Mouse (Mus musculus) hindbrain, embryonic 13.5 days (tissue): ENCODE data around the gene Dazap1. TPM values are rescaled to one million over a fixed set of nuclear protein-coding genes. Genes with fewer than 3 reads are reported as not detected.
"Not testable (repeated sequence)": the region's sequence is repeated elsewhere in the genome, so short reads cannot be mapped to it uniquely, and the experiment has no call there.

ENCODE experiments used
- ATAC-seq: fragments of 200-750 bp; cut with Nextera tagmentation; 2 replicates; pipeline ENCODE4 v1.8.0; 2017; ENCODE audit warnings: moderate TSS enrichment; ENCODE audit not compliant: low FRiP score
- H3K27ac ChIP-seq: fragments of 300-500 bp; sonication (generic); 2 replicates; pipeline ENCODE4 v1.5.1; 2015; ENCODE audit warnings: inconsistent platforms, mild to moderate bottlenecking, moderate library complexity
- H3K27me3 ChIP-seq: fragments of 300-500 bp; sonication (generic); 2 replicates; pipeline ENCODE4 v1.6.1; 2015; ENCODE audit warnings: mild to moderate bottlenecking, inconsistent platforms
- H3K36me3 ChIP-seq: fragments of 300-500 bp; sonication (generic); 2 replicates; pipeline ENCODE4 v1.6.1; 2015; ENCODE audit warnings: mild to moderate bottlenecking, inconsistent platforms
- H3K4me1 ChIP-seq: fragments of 300-500 bp; sonication (generic); replicated peaks from 2 replicates; pipeline ENCODE4 v1.6.1; 2015; ENCODE audit warnings: inconsistent platforms
- H3K4me2 ChIP-seq: fragments of 300-500 bp; sonication (generic); 2 replicates; pipeline ENCODE4 v1.6.1; 2015; ENCODE audit warnings: inconsistent platforms, mild to moderate bottlenecking, moderate library complexity
- H3K4me3 ChIP-seq: fragments of 300-500 bp; sonication (generic); 2 replicates; pipeline ENCODE4 v1.5.1; 2015; ENCODE audit warnings: mild to moderate bottlenecking, inconsistent platforms
- H3K9ac ChIP-seq: fragments of 300-500 bp; sonication (generic); 2 replicates; pipeline ENCODE4 v1.6.1; 2015; ENCODE audit warnings: mild to moderate bottlenecking, inconsistent platforms
- H3K9me3 ChIP-seq: fragments of 300-500 bp; sonication (generic); 2 replicates; pipeline ENCODE4 v1.6.1; 2016; ENCODE audit warnings: inconsistent platforms
- WGBS: fragments of 180-500 bp; shearing (Covaris S2); methylation state at CpG from one replicate; pipeline ENCODE4 v1.1.7; 2015; 5-methylcytosine and 5-hydroxymethylcytosine counted together
- polyA plus RNA-seq: library from polyadenylated mRNA; unstranded; fragments of >200 nt; fragmentation: Nextera tagmentation; extraction: Ambion mirVana; gene quantifications from 2 replicates; pipeline ENCODE4 v1.2.1, GENCODE M21; 2015

Gene Dazap1
- polyA plus RNA-seq, 1 experiment from 2014 or later = 61.6 TPM

DNA sequence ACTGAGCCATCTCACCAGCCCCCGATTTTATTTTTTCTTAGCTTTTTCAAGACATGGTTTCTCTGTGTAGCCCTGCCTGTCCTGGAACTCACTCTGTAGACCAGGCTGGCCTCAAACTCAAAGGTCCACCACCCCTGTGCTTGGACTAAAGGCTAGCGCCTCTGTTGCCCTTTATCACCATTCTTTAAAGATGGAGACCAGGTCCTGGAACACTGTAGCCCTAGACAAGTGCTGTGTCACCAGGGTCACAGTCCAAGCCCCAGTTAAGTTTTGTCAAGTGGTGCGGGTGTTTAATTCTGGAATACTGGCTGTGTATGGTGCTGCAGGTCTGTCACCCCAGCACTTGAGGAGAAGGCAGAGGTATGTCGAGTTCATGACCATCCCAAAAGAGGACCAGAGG is 24.3 kb upstream of the Dazap1 start:
- H3K4me1 ChIP-seq = peaks cover 16% of the 10 kb centered on the region
- H3K9ac ChIP-seq = no peak overlapping the region
- H3K36me3 ChIP-seq = peaks cover 98% of the 10 kb centered on the region
- ATAC-seq = no peak
- no peak overlapping the region for H3K4me3 ChIP-seq
- no peaks in the 10 kb centered on the region for H3K9me3 ChIP-seq
- WGBS = 91% methylated on average over 4 of the region's 4 CpGs
- no peak overlapping the region for H3K27ac ChIP-seq
- no peak overlapping the region for H3K4me2 ChIP-seq
- H3K27me3 ChIP-seq = no peaks in the 10 kb centered on the region

DNA sequence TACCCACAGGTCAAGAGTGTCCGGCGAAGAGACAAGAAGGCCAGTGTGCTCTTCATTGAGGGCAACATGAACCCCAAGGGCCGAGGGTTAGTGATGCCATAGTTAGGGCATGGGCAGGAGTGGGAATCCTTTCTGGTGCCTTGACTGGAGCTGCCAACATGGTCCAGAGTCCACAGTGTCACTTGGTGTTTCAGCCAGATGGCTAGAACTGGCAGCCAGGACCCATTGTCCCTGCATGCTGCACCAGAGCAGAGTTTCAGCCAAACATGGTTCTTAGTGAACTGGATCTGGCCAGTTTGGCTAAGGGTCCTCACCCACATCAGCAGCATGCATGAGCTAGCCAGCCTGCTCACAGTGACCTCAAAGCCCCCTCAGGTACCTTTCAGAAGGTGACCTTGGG is 23.0 kb upstream of the Dazap1 start:
- H3K4me1 ChIP-seq = peaks cover 6% of the 10 kb centered on the region
- WGBS = 83% methylated on average over 3 of the region's 3 CpGs
- no peak for ATAC-seq
- peaks cover 98% of the 10 kb centered on the region for H3K36me3 ChIP-seq
- no peaks in the 10 kb centered on the region for H3K9me3 ChIP-seq
- H3K27ac ChIP-seq = no peak overlapping the region
- H3K9ac ChIP-seq = peak overlapping the region; percentile 43; the same call in 1 of the 2 replicates
- no peak overlapping the region for H3K4me3 ChIP-seq
- H3K4me2 ChIP-seq = no peak overlapping the region
- no peaks in the 10 kb centered on the region for H3K27me3 ChIP-seq

DNA sequence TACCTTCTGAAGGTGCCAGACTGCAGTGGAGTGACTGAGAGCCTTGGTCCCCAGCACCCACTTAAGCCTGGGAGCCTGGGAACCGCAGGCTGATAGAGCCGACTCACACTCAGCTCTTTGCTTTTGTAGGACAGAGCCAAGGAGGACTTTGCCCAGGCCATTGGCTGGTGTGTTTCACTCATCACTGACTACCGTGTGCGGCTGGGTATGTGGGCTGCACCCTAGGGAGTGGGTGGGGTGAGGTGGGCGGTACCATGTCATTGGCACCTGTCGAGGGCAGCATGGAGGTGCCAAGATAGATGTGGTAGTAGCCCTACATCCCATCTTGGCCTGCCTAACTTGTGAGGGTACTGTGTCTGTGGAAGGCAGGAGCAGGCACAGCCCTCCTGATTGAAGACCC is 21.5 kb upstream of the Dazap1 start:
- Histone ChIP-seq H3K27me3 (no peaks in the 10 kb centered on the region), H3K9me3 (no peaks in the 10 kb centered on the region), H3K4me2 (no peak overlapping the region), H3K4me3 (no peak overlapping the region), H3K27ac (no peak overlapping the region), H3K9ac (no peak overlapping the region), H3K36me3 (peaks cover 96% of the 10 kb centered on the region), H3K4me1 (no peaks in the 10 kb centered on the region; the same call in 1 of the 2 replicates)
- WGBS = 93% methylated on average over 6 of the region's 6 CpGs
- no peak for ATAC-seq

DNA sequence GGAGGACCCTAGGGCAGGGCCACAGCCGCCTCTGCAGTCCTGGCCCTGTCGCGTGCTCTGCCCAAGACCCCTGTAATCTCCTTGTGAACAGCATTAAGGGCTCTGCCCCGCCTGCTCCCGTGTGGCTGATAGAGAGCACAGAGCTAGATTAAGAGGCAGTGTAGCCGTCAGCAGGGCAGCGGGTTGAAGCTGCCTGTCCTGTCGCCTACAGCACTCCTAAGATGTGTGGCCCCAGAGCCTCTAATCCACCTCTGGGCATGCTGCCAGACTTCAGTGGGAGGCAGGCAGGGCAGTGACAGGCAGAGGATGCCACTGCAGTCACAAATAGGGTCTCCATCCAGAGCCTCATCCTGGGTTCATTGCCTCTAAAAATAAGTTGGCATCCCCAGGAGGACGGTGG is 19.2 kb upstream of the Dazap1 start:
- Histone ChIP-seq H3K4me2 (no peak overlapping the region), H3K27me3 (no peaks in the 10 kb centered on the region), H3K9me3 (no peaks in the 10 kb centered on the region), H3K4me3 (no peak overlapping the region), H3K27ac (no peak overlapping the region), H3K36me3 (peaks cover 74% of the 10 kb centered on the region), H3K9ac (peak overlapping the region; percentile 9), H3K4me1 (peaks cover 10% of the 10 kb centered on the region)
- no peak for ATAC-seq
- 74% methylated on average over 9 of the region's 9 CpGs for WGBS

DNA sequence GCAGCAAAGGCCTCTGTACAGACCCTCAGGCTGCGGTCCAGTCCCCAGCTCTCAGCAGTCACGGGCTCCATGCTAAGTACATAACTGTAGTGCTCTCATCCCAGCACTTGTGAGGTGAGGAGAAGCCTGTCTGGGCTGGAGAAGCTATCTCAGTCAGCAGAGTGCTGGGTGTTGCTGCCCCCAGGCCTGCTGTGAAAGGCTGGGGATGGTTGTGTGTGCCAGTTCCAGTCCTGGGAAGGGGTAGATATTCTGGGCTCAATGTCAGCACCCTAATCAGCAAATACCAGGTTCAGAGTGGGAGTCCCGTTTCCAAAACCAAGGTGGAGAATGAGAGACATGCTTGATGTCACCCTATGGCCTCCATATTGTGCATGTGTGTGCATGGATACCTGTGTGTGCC is 18.7 kb upstream of the Dazap1 start:
- H3K4me1 ChIP-seq = peaks cover 10% of the 10 kb centered on the region
- no peak overlapping the region for H3K27ac ChIP-seq
- no peaks in the 10 kb centered on the region for H3K27me3 ChIP-seq
- no peak for ATAC-seq
- no peak overlapping the region for H3K4me2 ChIP-seq
- H3K9me3 ChIP-seq = no peaks in the 10 kb centered on the region
- H3K9ac ChIP-seq = peak overlapping the region; percentile 9; the same call in 1 of the 2 replicates
- WGBS = 95% methylated on average over 3 of the region's 3 CpGs
- H3K36me3 ChIP-seq = peaks cover 69% of the 10 kb centered on the region
- no peak overlapping the region for H3K4me3 ChIP-seq

DNA sequence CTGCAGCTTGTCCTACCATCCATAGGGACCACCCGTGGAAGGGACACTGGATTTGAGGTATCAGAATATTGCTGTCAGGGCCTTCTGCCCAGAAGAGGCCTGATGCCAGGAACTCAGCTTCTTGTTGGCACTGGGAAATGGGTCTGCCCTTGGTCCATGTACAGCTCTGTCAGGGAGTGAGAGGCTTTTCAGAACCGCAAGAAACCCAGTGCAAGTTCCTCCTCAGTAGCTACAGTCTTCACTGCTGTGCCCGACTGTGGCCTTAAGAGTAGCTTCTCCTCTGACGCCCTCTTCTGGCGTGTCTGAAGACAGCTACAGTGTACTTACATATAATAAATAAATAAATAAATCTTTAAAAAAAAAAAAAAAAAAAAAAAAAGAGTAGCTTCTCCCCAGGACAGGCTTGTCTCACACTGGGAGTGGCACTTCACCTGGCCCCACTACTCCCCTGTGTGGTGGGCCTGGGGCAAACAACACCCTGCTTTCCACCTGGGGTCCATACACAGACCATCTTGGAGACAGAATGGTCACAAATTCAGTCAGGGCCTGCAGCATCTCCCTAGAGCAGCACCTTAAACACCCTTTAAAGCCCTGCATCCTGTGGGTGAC is 16.4 kb upstream of the Dazap1 start:
- Histone ChIP-seq H3K27ac (peak overlapping the region; percentile 62; the same call in 1 of the 2 replicates), H3K9ac (peak overlapping the region; percentile 49; the same call in 1 of the 2 replicates), H3K27me3 (no peaks in the 10 kb centered on the region)

DNA sequence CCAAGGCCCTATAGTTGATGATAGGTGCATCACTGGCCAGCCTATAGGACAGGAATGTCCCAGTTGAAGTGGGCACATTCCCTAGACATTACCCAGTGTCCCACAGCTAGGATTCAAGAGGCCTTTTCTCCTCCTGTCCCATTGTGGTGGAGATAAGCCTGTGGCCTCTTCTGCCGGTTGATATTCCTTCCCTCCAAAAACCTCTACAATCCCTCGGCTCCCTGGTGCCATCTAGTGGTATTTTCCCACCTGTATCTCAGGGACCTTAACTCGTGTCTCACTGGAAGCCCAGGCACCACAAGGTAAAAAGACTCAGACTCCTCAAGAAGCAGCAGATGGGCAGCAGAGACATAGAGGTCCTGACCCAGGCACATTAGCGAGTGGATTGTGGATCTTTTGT is 15.7 kb upstream of the Dazap1 start:
- Histone ChIP-seq H3K9me3 (no peaks in the 10 kb centered on the region), H3K27ac (peak overlapping the region; percentile 62; the same call in 1 of the 2 replicates), H3K4me3 (no peak overlapping the region), H3K27me3 (no peaks in the 10 kb centered on the region), H3K4me1 (peaks cover 20% of the 10 kb centered on the region), H3K4me2 (no peak overlapping the region), H3K36me3 (peaks cover 39% of the 10 kb centered on the region), H3K9ac (peak overlapping the region; percentile 49; the same call in 1 of the 2 replicates)
- no peak for ATAC-seq
- WGBS = 5% methylated on average over 4 of the region's 4 CpGs

More for the DNA sequence above, 16.4 kb upstream of the Dazap1 start:
- Histone ChIP-seq H3K4me2 (no peak overlapping the region), H3K36me3 (peaks cover 46% of the 10 kb centered on the region), H3K9me3 (no peaks in the 10 kb centered on the region), H3K4me1 (peaks cover 13% of the 10 kb centered on the region), H3K4me3 (no peak overlapping the region)
- 34% methylated on average over 5 of the region's 5 CpGs for WGBS
- no peak for ATAC-seq

DNA sequence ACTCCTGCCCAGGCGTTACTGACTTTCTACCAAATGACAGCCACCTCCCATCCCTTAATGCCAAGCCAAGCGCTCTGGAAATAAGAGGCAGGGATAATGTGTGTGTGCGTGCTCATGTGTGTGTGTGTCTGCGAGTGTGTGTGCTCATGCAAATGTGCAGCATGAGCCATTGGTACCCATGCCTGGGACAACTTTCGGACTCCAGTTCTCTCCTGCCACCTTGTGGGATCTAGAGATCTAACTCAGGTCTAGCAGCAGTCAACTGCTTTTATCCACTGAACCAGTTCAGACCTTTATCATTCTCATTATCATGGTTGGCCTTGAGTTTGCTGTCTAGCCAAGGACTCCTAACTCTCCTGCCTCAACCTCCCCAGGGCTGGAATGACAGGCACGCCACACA is 13.4 kb upstream of the Dazap1 start:
- no peaks in the 10 kb centered on the region for H3K27me3 ChIP-seq
- H3K9me3 ChIP-seq = no peaks in the 10 kb centered on the region
- no peak overlapping the region for H3K4me3 ChIP-seq
- H3K9ac ChIP-seq = no peak overlapping the region
- 0 out of 2 replicates have a peak overlapping the region, but pooled peaks have one; percentile 23 for H3K27ac ChIP-seq
- peaks cover 30% of the 10 kb centered on the region for H3K4me1 ChIP-seq
- 44% methylated on average over 6 of the region's 6 CpGs for WGBS
- H3K4me2 ChIP-seq = no peak overlapping the region
- ATAC-seq = no peak
- peaks cover 22% of the 10 kb centered on the region for H3K36me3 ChIP-seq

DNA sequence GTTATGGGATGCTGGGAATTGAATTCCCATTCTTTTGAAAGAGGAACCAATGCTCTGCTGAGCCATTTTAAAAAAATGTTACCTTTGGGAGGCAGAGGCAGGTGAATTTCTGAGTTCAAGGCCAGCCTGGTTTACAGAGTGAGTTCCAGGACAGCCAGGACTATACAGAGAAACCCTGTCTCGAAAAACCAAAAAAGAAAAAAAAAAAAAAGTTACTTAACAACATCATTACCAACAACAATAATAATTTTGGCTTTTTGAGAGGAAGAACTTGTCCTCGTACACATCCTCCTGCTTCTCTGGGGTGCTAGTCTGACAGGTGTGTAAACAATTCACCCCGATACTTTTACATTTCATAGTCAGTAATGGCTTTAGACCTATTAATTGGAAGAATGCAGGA is 12.8 kb upstream of the Dazap1 start:
- not testable (repeated sequence) for H3K9ac ChIP-seq, ATAC-seq, H3K9me3 ChIP-seq, H3K27me3 ChIP-seq
- H3K27ac ChIP-seq = 0 out of 2 replicates have a peak overlapping the region, but pooled peaks have one; percentile 23
- 49% methylated on average over 3 of the region's 3 CpGs for WGBS
- H3K36me3 ChIP-seq = peaks cover 20% of the 10 kb centered on the region
- peak overlapping the region; percentile 71; the same call in 1 of the 2 replicates for H3K4me3 ChIP-seq
- peaks cover 30% of the 10 kb centered on the region for H3K4me1 ChIP-seq
- peak overlapping the region; percentile 97 for H3K4me2 ChIP-seq

DNA sequence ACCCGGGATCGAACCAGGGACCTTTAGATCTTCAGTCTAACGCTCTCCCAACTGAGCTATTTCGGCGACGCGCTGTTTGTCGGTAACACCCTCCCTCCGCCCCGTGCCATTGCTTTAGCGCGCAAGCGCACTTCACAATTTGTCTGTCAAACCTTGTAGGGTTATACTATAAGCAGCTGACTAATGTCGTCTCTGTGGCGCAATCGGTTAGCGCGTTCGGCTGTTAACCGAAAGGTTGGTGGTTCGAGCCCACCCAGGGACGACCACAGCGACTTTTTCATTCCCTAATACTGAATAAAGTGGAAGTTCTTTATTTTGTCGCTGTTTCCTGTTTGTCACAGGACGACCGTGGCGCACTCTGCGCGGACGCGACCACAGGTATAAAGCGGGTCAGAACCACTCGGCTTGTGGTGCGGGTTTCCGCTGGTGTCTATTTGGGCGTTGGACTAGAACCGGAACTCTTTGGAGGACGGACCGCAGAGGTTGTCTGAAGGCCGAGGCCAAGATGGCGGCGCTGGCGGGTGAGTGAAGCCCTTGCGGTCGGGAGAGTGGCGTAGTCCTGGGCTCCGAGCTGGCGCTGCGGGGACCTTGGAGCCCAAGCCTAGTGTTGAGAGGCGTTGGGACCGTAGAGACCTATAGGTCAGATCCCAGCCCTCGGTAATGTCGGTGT is 12.2 kb upstream of the Dazap1 start, which contains the start of gene Ndufs7:
Gene Ndufs7, plus strand, starts transcription at position 151 of the 670 bp plus-strand sequence.
- no peaks in the 10 kb centered on the region for H3K9me3 ChIP-seq
- peak within 1 kb of the TSS; percentile 97 for H3K4me2 ChIP-seq
- H3K4me3 ChIP-seq = peak within 1 kb of the TSS; percentile 71
- peak within 1 kb of the TSS; percentile 91 for H3K27ac ChIP-seq
- ATAC-seq = peak; percentile 88
- peak within 1 kb of the TSS; percentile 82 for H3K9ac ChIP-seq
- under 1% methylated on average over 53 of the region's 53 CpGs for WGBS
- no peaks in the 10 kb centered on the region for H3K27me3 ChIP-seq
- peaks cover 20% of the 10 kb centered on the region for H3K36me3 ChIP-seq
- H3K4me1 ChIP-seq = peaks cover 30% of the 10 kb centered on the region

DNA sequence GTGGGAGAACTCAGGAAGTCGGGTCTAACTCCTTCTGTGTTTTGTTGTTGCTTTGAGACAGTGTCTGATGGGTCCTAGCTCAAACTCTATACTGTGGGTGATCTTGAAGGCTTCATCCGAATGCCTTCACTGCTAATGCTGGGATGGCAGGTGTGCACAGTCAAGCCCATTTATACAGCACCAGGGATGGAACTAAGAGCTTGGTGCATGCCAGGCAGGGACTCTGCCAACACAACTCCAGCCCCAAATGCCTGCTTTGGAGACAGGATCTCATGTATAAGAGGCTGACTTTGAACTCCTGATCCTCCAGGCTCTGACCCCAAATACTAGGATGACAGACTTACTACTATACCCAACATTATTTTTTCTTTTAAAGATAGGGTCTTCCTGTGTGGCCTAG is 11.2 kb upstream of the Dazap1 start:
- peak overlapping the region; percentile 82 for H3K9ac ChIP-seq
- WGBS = 46% methylated on average over 2 of the region's 2 CpGs
- H3K4me2 ChIP-seq = peak overlapping the region; percentile 97
- ATAC-seq = no peak
- H3K27me3 ChIP-seq = no peaks in the 10 kb centered on the region
- H3K4me3 ChIP-seq = peak overlapping the region; percentile 71
- H3K9me3 ChIP-seq = no peaks in the 10 kb centered on the region
- peak overlapping the region; percentile 91; the same call in 1 of the 2 replicates for H3K27ac ChIP-seq
- H3K4me1 ChIP-seq = peaks cover 30% of the 10 kb centered on the region
- H3K36me3 ChIP-seq = peaks cover 24% of the 10 kb centered on the region

DNA sequence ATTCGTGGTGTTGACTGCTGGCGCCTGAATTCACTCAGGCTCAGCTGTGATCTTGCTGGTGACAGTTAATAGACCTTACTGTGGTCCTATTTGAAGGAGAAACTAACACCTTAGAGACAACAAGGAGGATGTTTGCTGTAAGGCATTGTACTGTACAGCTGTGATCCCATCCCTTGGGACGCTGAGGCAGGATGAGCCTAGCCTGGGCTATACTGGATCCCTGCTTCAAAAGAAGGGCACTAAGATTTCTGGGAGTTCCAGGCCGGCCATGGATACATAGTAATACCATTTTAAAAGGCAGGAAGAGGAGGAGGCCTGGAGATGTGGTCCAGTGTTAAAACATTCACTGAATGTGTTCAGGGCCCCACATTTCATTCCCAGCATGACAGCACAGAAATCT is 10.7 kb upstream of the Dazap1 start:
- 0 out of 2 replicates have a peak overlapping the region, but pooled peaks have one; percentile 82 for H3K9ac ChIP-seq
- peak overlapping the region; percentile 97 for H3K4me2 ChIP-seq
- 91% methylated on average over 4 of the region's 4 CpGs for WGBS
- no peaks in the 10 kb centered on the region for H3K27me3 ChIP-seq
- H3K9me3 ChIP-seq = no peaks in the 10 kb centered on the region
- peaks cover 30% of the 10 kb centered on the region for H3K36me3 ChIP-seq
- no peak overlapping the region for H3K27ac ChIP-seq
- ATAC-seq = no peak
- H3K4me1 ChIP-seq = peaks cover 25% of the 10 kb centered on the region
- H3K4me3 ChIP-seq = peak overlapping the region; percentile 71
